Mouse (Mus musculus): Measurements from ENCODE around the gene Ccdc12.
A peak's percentile ranks its signal among the peaks of the same experiment; 100 is the strongest.

The Ccdc12 gene

DNA sequence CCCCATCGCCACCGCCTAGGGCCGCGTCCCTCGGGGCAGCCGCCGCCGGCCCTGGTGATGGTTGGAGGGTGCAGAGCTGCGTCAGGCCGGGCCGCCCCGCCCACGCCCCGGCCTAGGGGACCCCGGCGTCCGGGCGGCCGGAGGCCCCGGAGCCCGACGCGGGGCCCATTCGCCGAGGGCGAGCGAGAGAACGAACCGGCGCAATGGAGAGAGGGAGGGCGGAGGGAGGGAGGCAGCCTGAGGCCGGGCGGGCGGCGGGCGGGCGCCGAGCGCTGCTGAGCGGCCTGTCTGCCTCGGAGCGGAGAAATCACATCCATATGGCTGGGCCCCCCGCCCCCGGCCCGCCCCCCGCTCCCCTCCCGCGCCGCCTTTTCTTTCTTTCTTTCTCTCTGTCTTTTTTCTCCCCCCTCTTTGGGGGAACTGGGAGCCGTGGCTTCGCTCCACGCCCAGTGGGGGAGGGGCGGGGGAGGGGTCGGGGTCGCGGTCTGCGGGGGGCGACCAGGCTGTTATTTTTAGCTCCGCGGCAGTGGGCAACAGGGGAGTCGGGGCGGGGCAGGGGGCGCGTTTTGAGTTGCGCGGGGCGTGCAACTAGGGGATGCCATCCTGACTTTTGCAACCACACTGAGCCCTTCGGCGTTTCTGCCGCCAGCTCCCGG, 86.1 kb downstream of the Ccdc12 start:
- peak; percentile 48 for DNase-seq (ENCODE audit: low read depth, low spot score)

DNA sequence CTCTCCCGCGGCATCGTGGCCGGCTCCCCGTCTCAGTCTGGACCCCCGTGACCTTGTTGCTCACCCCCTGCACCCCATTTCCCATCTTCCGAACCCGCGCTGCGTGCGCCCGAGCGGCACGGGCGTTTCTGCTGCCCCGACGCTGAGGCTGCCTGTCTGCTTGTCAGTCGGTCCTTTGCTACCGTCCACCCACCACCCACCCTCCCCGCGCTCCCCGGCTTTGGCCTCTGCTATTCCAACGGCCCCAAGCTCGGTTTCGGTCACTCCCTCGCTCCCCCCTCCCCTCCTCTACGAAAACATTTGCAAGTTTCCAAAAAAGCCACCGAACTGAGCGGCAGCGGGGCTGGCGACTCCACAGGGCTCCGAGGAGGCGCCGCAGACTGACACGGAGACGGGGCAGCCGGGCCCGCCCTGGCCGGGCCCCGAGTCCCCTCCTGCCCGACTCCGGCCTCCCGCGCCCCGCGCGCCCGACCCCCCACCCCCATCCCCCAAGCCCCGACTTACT, 86.7 kb downstream of the Ccdc12 start:
- peak; percentile 58 for DNase-seq (ENCODE audit: low read depth, low spot score)

DNA sequence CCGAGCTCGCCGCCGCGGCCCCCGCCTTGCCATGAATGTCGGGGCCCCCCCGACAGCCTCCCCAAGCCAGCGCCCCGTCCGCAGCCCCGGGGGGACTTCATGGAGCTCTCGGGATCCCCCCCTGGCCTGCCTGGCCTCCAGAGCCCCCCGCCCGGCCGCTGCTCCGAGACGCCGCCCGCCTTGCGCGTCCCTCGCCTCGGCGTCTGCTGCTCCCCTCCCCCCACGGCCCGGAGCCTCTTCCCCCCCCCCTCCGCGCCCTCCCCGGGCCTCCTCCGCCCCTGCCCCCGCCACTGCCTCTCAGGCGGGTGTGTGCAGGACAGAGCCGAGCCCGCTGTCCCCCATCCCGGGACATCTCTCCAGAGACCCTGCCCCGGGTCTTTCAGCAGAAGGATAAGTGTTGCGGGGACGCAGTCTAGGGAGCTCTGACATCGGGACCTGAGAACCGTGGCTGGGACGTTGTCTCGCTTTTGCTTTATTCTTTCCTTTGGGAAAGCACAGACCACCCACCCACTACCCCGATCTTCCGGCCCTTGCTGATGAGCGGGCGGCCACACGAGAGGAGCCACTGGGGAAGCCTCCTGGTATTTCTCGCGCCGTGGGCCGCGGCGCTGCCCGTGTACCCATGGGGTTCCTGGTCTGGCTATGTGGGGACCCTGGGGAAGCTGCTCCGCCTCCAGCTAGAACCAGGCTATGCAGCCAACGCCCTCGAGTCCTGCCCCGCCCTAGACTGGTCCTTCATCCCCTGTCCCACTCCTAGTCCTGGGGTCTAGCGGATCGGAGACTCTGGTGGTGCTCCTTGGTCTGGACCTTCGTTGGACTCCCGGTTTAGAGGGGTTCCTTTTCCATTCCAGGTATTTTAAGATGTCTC, 87.4 kb downstream of the Ccdc12 start:
- DNase-seq (ENCODE audit: low read depth, low spot score) = peak; percentile 45

DNA sequence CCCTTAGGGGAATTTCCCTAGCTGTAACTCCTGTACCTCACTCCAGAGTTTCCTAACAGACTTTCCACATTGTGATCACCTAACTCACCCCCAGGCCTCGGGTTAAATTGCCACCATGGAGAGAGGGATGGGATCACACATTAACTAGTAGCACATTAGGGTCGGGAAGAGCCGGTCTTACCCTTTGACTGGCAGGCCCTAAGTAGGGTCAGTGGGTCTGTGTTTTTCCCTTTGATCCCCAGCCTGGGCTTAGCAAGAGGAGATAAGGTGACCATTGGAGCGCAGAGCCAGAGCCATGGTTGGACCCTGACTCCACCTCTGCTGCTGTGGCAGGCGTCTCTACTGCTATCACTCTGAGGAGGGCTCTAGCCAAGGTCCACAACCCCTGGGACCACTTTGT, 89.4 kb downstream of the Ccdc12 start:
- DNase-seq (ENCODE audit: low read depth, low spot score) = no peak

DNA sequence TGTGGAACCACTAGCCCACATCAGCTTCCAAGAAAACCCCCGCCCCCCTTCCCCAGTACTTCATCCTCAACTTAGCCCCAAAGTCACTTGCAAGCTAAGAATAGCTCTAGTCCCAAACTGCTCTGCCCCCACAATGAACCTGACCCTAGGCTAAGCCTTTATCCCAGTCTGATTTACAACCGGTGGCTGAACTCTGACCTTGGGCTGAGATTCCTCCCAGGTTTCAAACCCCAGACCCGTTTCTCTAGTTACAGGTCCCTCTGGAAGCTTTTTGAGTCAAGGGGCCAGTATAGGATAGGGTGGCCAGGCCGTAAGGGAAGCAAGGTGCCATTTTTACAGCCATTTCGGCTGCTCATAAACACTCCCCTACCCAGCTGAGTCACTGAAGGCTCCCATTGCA, 89.9 kb downstream of the Ccdc12 start:
- no peak for DNase-seq (ENCODE audit: low read depth, low spot score)

DNA sequence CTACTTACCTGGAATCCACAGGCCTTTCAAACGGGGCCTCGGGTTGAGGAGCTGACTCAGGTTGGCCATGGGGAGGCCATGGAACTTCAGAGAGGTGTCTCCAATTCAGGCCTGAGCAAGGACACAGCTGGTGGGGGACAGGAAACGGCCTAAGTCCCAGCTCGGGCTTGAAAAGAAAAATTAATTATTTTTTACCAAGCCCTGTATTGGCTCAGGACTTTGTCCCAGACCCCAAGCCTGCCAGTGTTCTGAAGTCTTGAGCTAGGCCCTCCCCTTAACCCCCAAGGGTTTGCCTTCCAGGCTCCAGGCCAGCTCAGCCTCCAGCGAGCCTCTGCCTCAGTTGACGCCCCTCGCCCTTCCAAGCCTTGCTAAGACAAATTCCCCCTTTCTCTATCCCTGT, 90.7 kb downstream of the Ccdc12 start, which contains the start of gene Pth1r:
Gene Pth1r, minus strand, starts transcription at position 185 of the 400 bp plus-strand sequence.
- no peak for DNase-seq (ENCODE audit: low read depth, low spot score)

DNA sequence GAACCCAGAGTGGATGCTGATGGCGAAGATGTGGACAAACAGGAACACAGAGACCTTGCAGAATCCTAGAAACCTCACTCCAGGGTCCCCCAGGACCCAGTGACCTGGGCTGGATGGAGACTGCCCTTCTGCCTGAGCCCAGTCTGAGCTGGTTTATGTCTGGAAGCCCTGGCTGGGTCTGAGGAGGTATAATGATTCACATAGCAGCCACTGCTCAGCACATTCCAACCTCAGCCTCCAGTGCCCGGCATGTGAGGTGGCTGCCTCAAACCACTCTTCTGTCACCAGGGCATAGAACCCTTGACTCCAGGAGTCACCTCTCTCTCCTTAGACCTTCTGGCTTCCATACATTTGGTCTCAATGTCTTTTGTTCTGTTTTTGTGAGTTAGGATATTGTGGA, 92.1 kb downstream of the Ccdc12 start:
- no peak for DNase-seq (ENCODE audit: low read depth, low spot score)

DNA sequence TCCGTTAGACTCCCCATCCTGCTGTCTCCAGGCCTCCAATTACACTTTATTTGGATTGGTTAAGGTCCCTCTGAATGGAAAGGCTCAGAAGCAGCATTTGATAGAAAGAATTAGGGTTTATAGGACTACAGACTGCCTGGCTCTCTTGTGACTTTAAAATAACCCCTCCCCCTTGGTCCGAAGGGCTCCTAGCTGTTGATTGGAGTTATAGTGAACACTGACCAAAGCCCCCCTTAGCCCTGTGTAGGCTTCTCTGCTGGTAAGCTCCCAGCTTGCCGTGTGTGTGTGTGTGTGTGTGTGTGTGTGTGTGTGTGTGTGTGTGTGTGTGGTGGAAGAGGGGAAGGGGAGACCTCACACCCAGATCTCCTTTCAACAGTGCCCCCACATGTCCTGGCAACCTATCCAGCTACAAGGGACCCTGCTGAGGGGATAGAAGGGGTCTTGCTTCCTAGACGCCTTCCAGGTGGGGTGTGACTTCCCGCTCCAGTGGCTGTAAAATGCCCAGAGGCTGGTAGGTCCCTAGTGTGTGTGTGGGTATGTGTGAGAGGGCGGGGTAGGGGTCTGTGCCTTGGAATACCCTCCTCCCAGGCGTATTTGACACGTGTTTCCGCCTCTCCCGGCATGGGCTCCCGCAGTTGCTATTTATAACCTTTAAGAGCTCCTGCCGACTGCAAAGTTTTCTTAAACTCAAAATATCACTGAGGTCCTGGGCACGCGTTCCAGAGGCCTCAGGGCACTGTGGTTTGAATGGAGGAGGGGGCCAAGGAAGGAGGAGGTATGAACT, 94.3 kb downstream of the Ccdc12 start:
- no peak for DNase-seq (ENCODE audit: low read depth, low spot score)

DNA sequence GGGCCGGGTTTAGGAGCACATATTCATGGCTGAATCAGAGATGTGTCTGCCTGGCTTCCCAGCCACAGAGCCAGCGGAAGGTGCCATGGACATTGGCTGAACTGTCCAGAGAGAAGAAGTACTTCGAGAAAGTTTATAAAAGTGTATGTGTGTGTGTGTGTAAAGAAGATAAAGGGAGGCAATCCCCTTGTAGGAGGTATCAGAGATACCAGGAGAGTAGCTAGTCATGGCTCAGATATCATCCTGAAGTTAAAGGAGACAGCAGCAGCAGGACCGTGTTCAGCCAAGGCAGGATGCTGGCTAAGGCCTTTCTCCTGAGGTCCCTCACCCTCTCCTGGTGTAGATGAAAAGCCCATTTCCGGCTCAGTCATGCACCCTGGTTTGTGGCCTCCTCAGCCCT, 95.1 kb downstream of the Ccdc12 start:
- DNase-seq (ENCODE audit: low read depth, low spot score) = no peak

DNA sequence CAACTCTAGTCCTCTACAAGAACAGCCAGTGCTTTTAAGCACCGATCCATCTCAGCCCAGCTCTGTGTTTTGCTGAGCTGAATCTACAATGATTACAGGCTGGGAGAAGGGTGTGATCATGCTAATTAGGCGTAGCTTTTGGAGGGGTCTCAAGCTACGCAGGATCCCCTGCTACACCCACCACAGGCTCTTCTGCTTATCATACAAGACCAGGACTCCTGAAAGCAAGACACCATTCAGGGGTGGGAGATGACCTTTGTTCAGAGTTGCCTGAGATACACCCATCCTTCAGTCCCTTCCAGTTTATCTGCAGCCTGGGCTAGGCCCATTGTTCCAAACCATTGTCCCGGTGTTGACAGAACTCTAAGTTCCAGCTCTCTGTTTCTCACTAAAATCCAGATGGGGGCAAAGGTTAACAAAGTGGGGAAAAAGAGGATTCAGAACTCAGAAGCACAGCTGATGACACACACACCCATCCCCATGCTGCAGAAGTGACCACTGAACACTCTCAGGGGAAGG, 96.7 kb downstream of the Ccdc12 start:
- no peak for DNase-seq (ENCODE audit: low read depth, low spot score)

DNA sequence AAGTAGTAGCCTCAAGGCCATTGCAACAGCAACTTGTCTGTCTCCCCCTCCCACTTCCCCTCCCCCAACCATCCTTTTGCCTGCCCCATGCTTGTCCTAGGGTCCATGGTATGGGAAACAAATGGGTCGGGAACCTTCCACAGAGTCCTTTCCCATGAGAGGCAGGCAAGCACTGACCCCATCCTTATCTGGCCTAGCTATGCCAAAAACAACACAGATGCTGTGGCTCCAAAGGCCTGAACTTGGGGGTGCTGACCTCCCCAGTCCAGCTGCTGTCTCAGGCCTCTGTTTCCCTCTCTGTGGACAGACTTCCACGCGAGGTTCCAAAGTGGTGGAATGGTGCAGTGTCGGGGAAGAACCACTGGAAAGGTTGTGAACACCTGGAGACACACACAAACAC, 97.5 kb downstream of the Ccdc12 start:
- no peak for DNase-seq (ENCODE audit: low read depth, low spot score)

DNA sequence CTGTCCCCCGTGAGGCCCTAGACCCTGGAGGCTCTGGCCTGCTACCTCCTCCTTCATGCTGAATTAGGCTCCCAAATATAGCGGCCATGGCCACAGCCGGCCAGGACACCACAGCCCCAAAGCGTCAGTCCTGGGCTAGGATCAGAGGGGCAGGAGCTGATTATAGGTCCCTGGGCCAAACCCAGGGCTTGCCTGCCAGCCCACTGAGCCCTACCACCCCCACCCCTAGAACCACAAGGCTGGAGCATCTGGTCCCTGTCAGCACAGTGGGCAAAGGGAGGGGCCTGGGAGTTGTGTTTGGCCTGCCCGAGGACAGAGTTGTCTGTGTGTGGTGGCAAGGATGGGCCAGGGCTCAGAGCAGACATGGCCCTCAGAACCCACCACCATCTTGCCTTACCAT, 101.5 kb downstream of the Ccdc12 start:
- DNase-seq (ENCODE audit: low read depth, low spot score) = no peak

DNA sequence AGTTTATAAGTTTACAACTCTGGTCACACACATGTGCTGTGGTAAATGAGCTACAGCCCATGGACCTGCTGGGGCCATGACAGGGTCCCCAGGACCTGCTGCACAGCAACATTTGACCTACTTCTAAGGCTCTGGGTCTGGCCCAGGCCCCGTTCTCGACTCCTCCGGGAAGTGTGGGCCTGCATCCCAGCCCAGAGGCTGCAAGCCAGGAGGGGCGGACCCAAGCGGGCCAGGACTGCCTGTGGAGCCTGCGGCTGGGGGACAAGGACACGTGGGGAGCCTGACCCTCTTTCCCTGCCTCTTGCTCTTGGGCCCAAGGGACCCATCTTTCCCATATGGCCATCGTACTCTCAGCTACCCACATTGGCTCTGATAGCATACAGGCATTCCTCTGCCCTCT, 102.3 kb downstream of the Ccdc12 start:
- DNase-seq (ENCODE audit: low read depth, low spot score) = no peak

DNA sequence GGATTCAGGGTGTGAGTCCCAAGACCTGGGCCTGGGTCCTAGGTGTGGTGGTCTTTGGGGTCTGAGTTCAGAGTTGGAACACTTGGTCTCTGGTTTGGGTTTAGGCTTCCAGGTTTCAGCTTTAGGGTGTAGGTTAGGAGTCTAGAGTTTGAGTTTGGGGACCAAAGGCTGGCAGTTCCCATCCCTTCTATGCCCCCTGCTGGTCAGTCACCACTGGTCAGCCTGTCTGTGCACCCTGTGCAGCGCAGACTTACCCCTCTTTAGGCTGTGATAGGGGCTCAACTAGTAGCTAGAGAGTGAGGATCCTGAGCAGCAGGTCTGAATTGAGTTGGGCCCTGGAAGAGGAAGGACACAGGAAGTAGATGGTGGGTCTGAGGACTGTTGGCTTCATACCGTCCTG, 103.0 kb downstream of the Ccdc12 start:
- DNase-seq (ENCODE audit: low read depth, low spot score) = no peak

DNA sequence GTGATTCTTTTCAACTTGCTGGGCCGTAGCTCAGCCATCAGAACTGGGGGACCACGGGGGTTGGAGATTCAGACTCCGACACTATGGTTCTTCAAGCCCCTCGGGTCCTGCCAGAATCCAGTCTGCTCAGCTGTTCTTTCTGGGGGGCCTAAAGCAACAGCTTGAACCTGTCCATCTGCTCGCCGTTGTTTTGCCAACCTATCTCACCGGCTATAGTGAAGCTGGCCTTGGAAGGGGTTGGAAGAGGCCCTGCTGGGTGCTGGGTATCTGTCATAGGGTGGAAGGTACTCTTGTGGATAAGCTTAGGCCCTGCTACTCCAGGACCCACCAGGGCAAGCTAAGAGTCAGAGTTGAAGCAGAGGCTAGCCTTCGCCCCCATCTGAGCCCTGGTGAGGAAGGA, 104.6 kb downstream of the Ccdc12 start:
- DNase-seq (ENCODE audit: low read depth, low spot score) = no peak
